In the genomic region with DNA sequence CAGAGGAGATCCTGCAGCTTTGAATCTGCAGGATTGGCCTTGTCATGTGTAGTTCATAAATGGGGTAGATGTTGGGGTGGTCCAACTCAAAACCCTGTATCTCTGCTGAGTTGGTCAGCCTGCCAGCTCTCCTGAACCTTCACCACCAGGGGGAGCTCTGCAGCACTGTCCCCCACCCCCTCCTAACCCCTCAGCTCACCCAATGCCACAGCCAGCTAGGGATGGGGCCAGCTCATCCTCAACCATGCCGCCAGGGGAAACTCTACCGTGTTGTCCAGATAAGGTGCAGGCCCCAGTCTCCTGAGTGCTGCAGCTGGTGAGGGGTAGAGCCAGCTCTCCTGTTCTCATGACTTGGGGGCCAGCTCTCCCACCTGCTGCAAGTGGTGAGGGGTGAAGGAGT, we compare ENCODE assay signal across 9 mouse cellular contexts.
DNase-seq lines count a peak whose midpoint lies in the region; ATAC-seq and TF ChIP-seq lines count a peak whose summit lies in the region.
"Had no signal": no experiment of that assay in that cellular context is flagged by ENCODE, and none has a peak within 500 bp of the region (broad histone marks: within the 10 kb centered on the region; RNA-seq: fewer than 3 reads in every experiment).

No protein-coding gene starts in this region.

- 25% methylated on average over 2 of the region's 2 CpGs for WGBS in heart, adult 2 months
- 39% methylated on average over 2 of the region's 2 CpGs for WGBS in liver, adult 2 months

- H3K79me2 ChIP-seq in heart, adult 2 months (replicated peaks; ENCODE audit: control insufficient read depth, insufficient read depth, low read length): no peaks in the 10 kb centered on the region
- no peaks in the 10 kb centered on the region for H3K79me2 ChIP-seq in liver, adult 2 months (ENCODE audit: control insufficient read depth, insufficient read depth, low read length)

- TF ChIP-seq EP300 in ES-Bruce4 (IDR thresholded peaks at IDR 0.05; ENCODE audit: insufficient read depth, low read depth, low read length): no peak
- TF ChIP-seq EP300 in heart, adult 2 months (IDR thresholded peaks at IDR 0.05; ENCODE audit: insufficient read depth, low read depth, low read length): no peak

- 0 out of 2 replicates have a peak, but pooled peaks have one; percentile 39 for ATAC-seq in neutrophil, adult 5-6 weeks (ENCODE audit: extremely low read depth, insufficient number of reproducible peaks, low FRiP score, poor library complexity, severe bottlenecking)

- no peak overlapping the region for H3K27ac ChIP-seq in ES-Bruce4 (ENCODE audit: insufficient read depth, low read length)
- no peak overlapping the region for H3K27ac ChIP-seq in heart, adult 2 months
- H3K27ac ChIP-seq in liver, adult 2 months (replicated peaks; ENCODE audit: insufficient read depth, low read depth, low read length): no peak overlapping the region
- H3K27ac ChIP-seq: embryonic facial prominence, embryonic 15.5 days had no signal

- TF ChIP-seq POLR2A in ES-Bruce4 (IDR thresholded peaks at IDR 0.05; ENCODE audit: insufficient read depth, low read length): no peak
- no peak for TF ChIP-seq POLR2A in heart, adult 2 months (IDR thresholded peaks at IDR 0.05; ENCODE audit: insufficient read depth, low read depth, low read length)
- no peak for TF ChIP-seq POLR2A in liver, adult 2 months (IDR thresholded peaks at IDR 0.05; ENCODE audit: extremely low read depth, insufficient read depth, low read length)

- H3K4me1 ChIP-seq in ES-Bruce4 (ENCODE audit: control insufficient read depth, insufficient read depth, low read length): no peaks in the 10 kb centered on the region
- no peaks in the 10 kb centered on the region for H3K4me1 ChIP-seq in heart, adult 2 months (ENCODE audit: control insufficient read depth, insufficient read depth, low read length)
- H3K4me1 ChIP-seq in liver, adult 2 months (ENCODE audit: control insufficient read depth, insufficient read depth, low read length): no peaks in the 10 kb centered on the region
- H3K4me1 ChIP-seq: embryonic facial prominence, embryonic 15.5 days had no signal

- TF ChIP-seq CTCF in ES-Bruce4 (IDR thresholded peaks at IDR 0.05; ENCODE audit: low read depth, low read length): peak; percentile 86
- TF ChIP-seq CTCF in heart, adult 2 months (IDR thresholded peaks at IDR 0.05): peak; percentile 76
- TF ChIP-seq CTCF in liver, adult 2 months (IDR thresholded peaks at IDR 0.05; ENCODE audit: low read depth, low read length): peak; percentile 66

- H3K27me3 ChIP-seq in ES-Bruce4 (ENCODE audit: control insufficient read depth, insufficient read depth, low read length, poor library complexity, severe bottlenecking): no peaks in the 10 kb centered on the region
- no peaks in the 10 kb centered on the region for H3K27me3 ChIP-seq in heart, adult 2 months (ENCODE audit: control insufficient read depth, insufficient read depth, low read length)
- no peaks in the 10 kb centered on the region for H3K27me3 ChIP-seq in liver, adult 2 months (ENCODE audit: control insufficient read depth, insufficient read depth, low read length)
- H3K27me3 ChIP-seq: embryonic facial prominence, embryonic 15.5 days had no signal

- intact Hi-C loops in heart, adult 2 months (cut with DNase I): loop anchor here (5.0 kb wide), 2 partner anchors 87 to 122 kb away; partner anchors contain the start of gene Spry1

- H3K36me3 ChIP-seq in ES-Bruce4 (ENCODE audit: control insufficient read depth, insufficient read depth, low read length, poor library complexity, severe bottlenecking): no peaks in the 10 kb centered on the region; the same call in 1 of the 2 replicates
- H3K36me3 ChIP-seq in heart, adult 2 months (ENCODE audit: control insufficient read depth, insufficient read depth, low read length): no peaks in the 10 kb centered on the region; the same call in 1 of the 2 replicates
- H3K36me3 ChIP-seq in liver, adult 2 months (ENCODE audit: control insufficient read depth, insufficient read depth, low read length): no peaks in the 10 kb centered on the region
- H3K36me3 ChIP-seq: embryonic facial prominence, embryonic 15.5 days had no signal

- DNase-seq in kidney, adult 18-20 months: peak; percentile 36
- DNase-seq in kidney, adult 11 months: no peak
- DNase-seq in c-Kit-positive CD71-positive TER-119-negative erythroid progenitor cells, embryonic 14.5 days (ENCODE audit: low read depth): peak; percentile 70
- peak; percentile 28 to 59 for DNase-seq in heart, adult 2 months
- no peak for DNase-seq in liver, adult 2 months (ENCODE audit: extremely low read depth, low read depth, low spot score)
- peak; percentile 19 to 61 for DNase-seq in urinary bladder, postnatal 4 days (ENCODE audit: low spot score in 2 of 2)

- no peak overlapping the region for H3K4me3 ChIP-seq in ES-Bruce4 (ENCODE audit: low read depth, low read length)
- no peak overlapping the region for H3K4me3 ChIP-seq in heart, adult 2 months
- no peak overlapping the region for H3K4me3 ChIP-seq in liver, adult 2 months (ENCODE audit: insufficient read depth, low read depth, low read length)
- H3K4me3 ChIP-seq: embryonic facial prominence, embryonic 15.5 days had no signal

- H3K9me3 ChIP-seq in ES-Bruce4 (replicated peaks; ENCODE audit: control insufficient read depth, insufficient read depth, low read length, poor library complexity, severe bottlenecking): no peaks in the 10 kb centered on the region
- H3K9me3 ChIP-seq: embryonic facial prominence, embryonic 15.5 days had no signal

- no peak overlapping the region for H3K9ac ChIP-seq in ES-Bruce4 (ENCODE audit: low read depth, poor library complexity, severe bottlenecking)
- no peak overlapping the region for H3K9ac ChIP-seq in heart, adult 2 months (ENCODE audit: low read depth, low read length)
- no peak overlapping the region for H3K9ac ChIP-seq in liver, adult 2 months (ENCODE audit: low read depth, low read length)
- H3K9ac ChIP-seq: embryonic facial prominence, embryonic 15.5 days had no signal

Comparison
In these comparisons a context has a peak if more than half of its experiments do, and no peak if none do; other contexts are left out.
1. DNase-seq: peak in kidney, adult 18-20 months (single experiment), c-Kit-positive CD71-positive TER-119-negative erythroid progenitor cells, embryonic 14.5 days (single experiment), heart, adult 2 months (2 of 2) and urinary bladder, postnatal 4 days (2 of 2); none in kidney, adult 11 months (single experiment) and liver, adult 2 months (single experiment).
2. Peak in every context shown above with its lines, with median percentiles within 50 percentile points of each other: CTCF ChIP-seq.